Mouse (Mus musculus) stomach, postnatal 0 days (tissue): ENCODE results near the gene Sema3f.

Source experiments
- CTCF ChIP-seq: IDR thresholded peaks from 2 replicates; pipeline ENCODE4 v1.5.1; 2016; ENCODE audit warnings: antibody characterized with exemption, low read depth, mild to moderate bottlenecking, moderate library complexity
- EP300 ChIP-seq: optimal IDR thresholded peaks from 2 replicates; pipeline ENCODE3; 2016; ENCODE audit warnings: antibody characterized with exemption

DNA sequence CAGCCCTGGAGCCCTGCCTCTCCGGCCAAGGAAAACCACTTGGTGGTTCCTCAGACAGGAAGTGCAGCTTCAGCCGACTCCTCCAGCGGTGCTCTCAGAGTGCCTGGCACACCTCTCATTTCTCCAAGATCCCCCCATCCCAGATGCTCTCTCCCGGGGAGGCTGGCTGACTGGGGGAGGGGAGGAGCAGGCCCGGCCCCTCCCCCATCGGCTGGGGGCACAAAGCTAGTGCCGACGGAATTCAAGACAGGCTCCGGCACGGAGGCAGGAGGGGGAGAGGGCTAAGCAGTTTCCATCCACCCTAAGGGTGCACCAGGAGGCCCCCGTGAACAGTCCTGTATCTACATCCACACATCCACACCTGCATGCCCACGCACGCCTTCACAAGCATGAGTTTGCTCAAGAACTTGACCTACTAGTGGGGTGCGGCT, 3.5 kb downstream of the Sema3f start:
- no peak for TF ChIP-seq EP300
- no peak for TF ChIP-seq CTCF
